Mouse (Mus musculus): ENCODE results near the gene Iqub. TPM values are rescaled to one million over a fixed set of nuclear protein-coding genes. Genes with fewer than 3 reads are reported as not detected.

Gene Iqub
- polyA plus RNA-seq (2017; shearing (Covaris generic)) = not detected

DNA sequence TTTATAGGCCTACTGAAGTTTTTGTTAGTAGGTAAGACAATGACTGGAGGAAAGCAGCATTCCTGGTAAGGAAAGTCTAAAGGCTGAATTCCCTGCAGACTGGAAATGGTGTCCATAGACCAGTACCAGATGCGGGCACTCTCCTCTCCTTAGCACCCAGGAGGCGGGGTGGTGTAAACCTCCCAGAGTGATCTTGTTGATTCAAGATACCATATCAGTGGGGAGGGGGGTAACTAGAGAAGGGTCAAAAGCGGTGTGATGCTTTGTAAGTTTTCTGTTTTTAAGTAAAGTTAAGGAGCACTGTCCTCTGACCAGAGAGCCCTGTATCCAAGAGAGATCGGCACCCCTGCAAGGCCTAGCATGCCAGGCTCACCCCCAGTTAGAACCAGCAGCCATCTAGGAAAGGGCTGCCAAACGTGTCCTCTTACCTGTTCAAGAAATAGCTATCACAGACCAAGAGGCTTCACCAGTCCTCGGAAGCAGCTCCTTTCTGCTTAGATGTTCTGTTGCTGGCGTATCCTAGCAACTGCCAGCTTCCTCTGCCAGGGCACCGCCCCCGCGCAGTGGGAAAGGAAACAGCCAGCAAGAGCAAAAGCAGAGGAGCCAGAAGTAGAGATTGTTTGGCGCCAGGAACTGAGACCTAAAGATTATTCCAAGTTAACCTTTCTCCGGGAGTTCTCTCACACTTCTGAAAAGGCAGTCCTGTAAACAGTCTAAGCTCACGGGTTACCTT, at the start of gene Iqub:
Gene Iqub (minus strand): TSS at position 516 of the 733 bp plus-strand sequence.

DNA sequence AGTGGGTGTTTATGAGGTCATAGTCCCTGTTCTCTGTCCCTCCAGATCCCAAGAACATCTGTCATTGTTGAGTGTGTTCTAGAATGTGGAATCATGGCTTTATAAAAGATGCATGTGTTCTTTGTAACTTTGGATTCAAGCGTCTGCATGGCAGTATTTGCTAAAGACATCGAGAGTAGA, 13.1 kb upstream of the Iqub start, which contains the start of gene Asb15:
Gene Asb15 (plus strand): TSS at position 81 of the 180 bp plus-strand sequence.

GRCm38 (mm10) chr6:24527155-24528063, 12.5 kb upstream of the Iqub start, which contains the start of gene Ndufa5:
TSS of gene Ndufa5 (minus strand) at chr6:24528013.

Other genes with a start within 250 kb of the Iqub start
- gene Ndufa5, start 12.9 kb upstream of the Iqub start, polyA plus RNA-seq (2017; shearing (Covaris generic)) = 100 to 1,000 TPM; 142 to 174 TPM
- gene Asb15, start 13.1 kb upstream of the Iqub start, polyA plus RNA-seq (2017; shearing (Covaris generic)) = under 1 TPM in 1 of 2 experiments, not detected in 1; 0.26 TPM
- gene Lmod2, start 82.7 kb upstream of the Iqub start, polyA plus RNA-seq (2017; shearing (Covaris generic)) = not detected
- gene Wasl, start 149.9 kb upstream of the Iqub start, polyA plus RNA-seq (2017; shearing (Covaris generic)) = 10 to 100 TPM; 34.6 to 36.8 TPM
- under 1 TPM in 1 of 2 experiments, not detected in 1; 0.22 TPM for gene Hyal6, start 218.2 kb upstream of the Iqub start, polyA plus RNA-seq (2017; shearing (Covaris generic))
- gene Hyal4, start 233.3 kb upstream of the Iqub start, polyA plus RNA-seq (2017; shearing (Covaris generic)) = not detected

All from activated CD4-positive, CD25-positive, alpha-beta regulatory T cell (primary cell).